Mouse (Mus musculus) adrenal gland, adult 18-20 months (tissue): ENCODE measurements around the gene Chuk. TPM values are rescaled to one million over a fixed set of nuclear protein-coding genes. Genes with fewer than 3 reads are reported as not detected.
A peak's percentile ranks its signal among the peaks of the same experiment; 100 is the strongest.

Experiments used
- DNase-seq, 2 experiments: peaks; one replicate each; pipeline ENCODE4 v3.0.0; 2021 to 2022; ENCODE audit warnings: low spot score in 2 of 2
- total RNA-seq, 2 experiments: library from RNA; stranded (reverse); gene quantifications; 1 replicate in 1 of 2; 2 replicates in 1 of 2; pipeline ENCODE4 v1.2.3; 2021

The Chuk gene
- total RNA-seq, 2 experiments from 2014 or later = 44.5 to 94.4 TPM

- DNase-seq = peak in 1 of 2 experiments; percentile 32
Observed at GRCm38 (mm10) chr19:44108996-44109395, 1.7 kb upstream of the Chuk start.

- DNase-seq = peak in 1 of 2 experiments; percentile 23
Observed at GRCm38 (mm10) chr19:44107661-44108521, 611 bp upstream of the Chuk start.

GRCm38 (mm10) chr19:44104393-44104792, 2.9 kb downstream of the Chuk start:
- DNase-seq = no peak

- no peak for DNase-seq
Observed at GRCm38 (mm10) chr19:44103001-44103400, 4.3 kb downstream of the Chuk start.

GRCm38 (mm10) chr19:44100840-44101239, 6.4 kb downstream of the Chuk start:
- no peak for DNase-seq

GRCm38 (mm10) chr19:44086278-44086677, 21.0 kb downstream of the Chuk start:
- DNase-seq = no peak

- DNase-seq = no peak
Observed at GRCm38 (mm10) chr19:44080920-44081319, 26.4 kb downstream of the Chuk start.

GRCm38 (mm10) chr19:44080023-44080422, 27.3 kb downstream of the Chuk start:
- no peak for DNase-seq

GRCm38 (mm10) chr19:44077024-44077423, 30.3 kb downstream of the Chuk start:
- DNase-seq = no peak

- DNase-seq = no peak
Observed at GRCm38 (mm10) chr19:44076457-44076856, 30.8 kb downstream of the Chuk start.

- DNase-seq = no peak
Observed at GRCm38 (mm10) chr19:44074986-44075385, 32.3 kb downstream of the Chuk start.

- DNase-seq = no peak
Observed at GRCm38 (mm10) chr19:44071166-44071565, 36.1 kb downstream of the Chuk start.

GRCm38 (mm10) chr19:44069914-44070232, 37.4 kb downstream of the Chuk start:
- no peak for DNase-seq

- peak; percentile 94 to 95 for DNase-seq
Observed at GRCm38 (mm10) chr19:44069121-44069913, 38.0 kb downstream of the Chuk start, which contains the start of gene Erlin1. Gene Erlin1 (minus strand): TSS chr19:44069785.

- no peak for DNase-seq
Observed at GRCm38 (mm10) chr19:44068232-44068631, 39.0 kb downstream of the Chuk start.

- no peak for DNase-seq
Observed at GRCm38 (mm10) chr19:44067323-44068049, 39.8 kb downstream of the Chuk start.

- no peak for DNase-seq
Observed at GRCm38 (mm10) chr19:44064734-44065133, 42.5 kb downstream of the Chuk start.

GRCm38 (mm10) chr19:44063773-44064172, 43.5 kb downstream of the Chuk start:
- DNase-seq = no peak

GRCm38 (mm10) chr19:44060226-44060625, 47.1 kb downstream of the Chuk start:
- no peak for DNase-seq

- DNase-seq = no peak
Observed at GRCm38 (mm10) chr19:44055173-44055826, 52.0 kb downstream of the Chuk start.

GRCm38 (mm10) chr19:44050388-44050787, 56.9 kb downstream of the Chuk start:
- DNase-seq = no peak
